Mouse (Mus musculus) spleen, adult 18-20 months (tissue): ENCODE measurements around the gene Commd1.
A peak's percentile ranks its signal among the peaks of the same experiment; 100 is the strongest.

Experiments
- DNase-seq, 2 experiments: peaks; one replicate each; pipeline ENCODE4 v3.0.0; 2022; ENCODE audit warnings: mixed read lengths in 2 of 2

Gene Commd1

DNA sequence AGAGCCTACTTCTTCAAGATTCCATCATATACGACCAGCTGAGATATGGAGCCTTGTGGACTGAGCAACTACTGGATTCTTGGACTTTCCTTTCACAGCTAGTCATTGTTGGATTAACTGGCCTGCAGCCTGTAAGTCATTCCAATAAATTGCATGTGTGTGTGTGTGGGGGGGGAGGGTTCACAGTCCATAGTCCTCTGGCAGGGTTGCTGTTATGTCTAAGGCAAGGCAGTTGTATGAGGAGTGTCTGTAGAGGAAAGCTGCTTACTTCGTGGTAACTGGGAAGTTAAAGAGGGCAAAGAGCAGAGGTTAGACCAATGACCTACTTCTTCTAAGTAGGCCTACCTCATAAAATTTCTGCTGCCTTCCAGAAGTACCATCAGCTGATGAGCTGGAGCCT lies 98.5 kb downstream of the Commd1 start:
- DNase-seq, result no peak

DNA sequence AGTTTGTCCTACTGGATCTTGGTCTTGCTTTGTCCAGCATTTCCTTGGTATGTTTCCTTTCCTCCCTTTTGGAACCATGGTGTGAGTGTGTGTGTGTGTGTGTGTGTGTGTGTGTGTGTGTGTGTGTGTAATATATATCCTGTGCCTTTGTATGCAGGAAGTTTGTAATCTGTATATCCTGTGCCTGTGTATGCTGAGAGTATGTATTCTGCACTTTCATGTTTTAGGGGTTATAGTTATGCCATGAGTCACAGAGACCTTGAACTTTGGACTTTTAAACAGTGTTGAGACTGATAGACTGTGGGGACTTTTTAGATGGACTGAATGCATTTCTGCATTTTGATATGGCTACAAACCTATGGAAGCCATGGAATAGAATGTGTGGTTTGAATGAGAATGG lies 99.3 kb downstream of the Commd1 start:
- DNase-seq, result no peak

DNA sequence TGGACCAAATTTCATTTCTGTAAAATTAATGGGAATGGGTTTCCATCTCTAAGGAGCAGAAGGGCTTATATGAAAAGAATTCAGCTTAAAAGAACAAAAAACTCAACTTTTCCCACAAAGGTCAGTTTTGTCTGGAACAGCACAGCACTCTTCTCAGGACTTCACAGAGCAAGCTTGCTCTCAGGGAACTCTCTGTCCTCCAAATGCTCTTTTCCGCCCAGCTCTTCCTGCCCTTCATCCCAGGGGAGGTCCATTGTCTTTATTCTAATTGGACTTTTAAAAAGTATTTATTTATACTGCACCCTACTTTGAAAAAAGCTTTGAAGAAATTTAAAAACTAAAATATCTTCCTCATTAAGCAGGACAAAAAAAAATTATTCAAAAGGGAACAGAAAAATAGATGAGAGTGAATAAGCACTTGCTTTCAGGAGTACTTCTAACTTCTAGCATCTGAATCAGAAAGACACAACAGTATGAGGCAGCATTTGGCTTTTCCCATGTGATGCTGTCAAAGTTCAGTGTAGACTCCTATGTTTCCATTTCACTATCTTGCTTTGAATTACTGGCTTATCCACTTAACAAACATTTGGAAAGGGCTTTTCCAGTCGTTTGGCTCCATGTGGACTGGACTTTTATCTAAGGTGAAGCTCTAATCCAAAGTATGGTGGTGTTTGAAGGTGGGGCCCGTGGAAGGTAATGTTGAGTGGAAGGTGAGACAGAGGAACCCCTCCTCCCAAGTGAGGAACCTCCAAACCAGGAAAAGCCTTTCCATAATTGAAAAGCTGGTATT lies 101.6 kb downstream of the Commd1 start:
- no peak for DNase-seq

DNA sequence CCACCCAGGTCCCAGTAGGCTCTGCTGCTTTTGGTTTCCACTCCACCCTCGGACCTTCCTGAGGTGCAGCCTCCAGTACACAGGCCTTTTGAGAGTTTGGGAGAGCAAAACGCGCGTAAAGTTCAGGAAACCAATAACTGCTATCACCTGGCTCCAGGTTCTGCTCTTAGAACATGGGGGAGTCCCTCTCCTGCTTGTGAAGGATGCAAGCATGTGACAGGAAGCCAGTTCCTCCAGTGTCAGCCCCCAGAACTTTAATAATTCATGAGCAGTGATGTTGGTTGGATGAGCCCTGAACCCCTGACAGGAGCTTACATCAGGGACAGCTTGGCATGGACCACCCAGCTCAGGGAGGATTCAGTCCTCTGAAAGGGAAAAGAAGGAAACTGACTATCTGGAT lies 102.5 kb downstream of the Commd1 start:
- DNase-seq, result no peak

DNA sequence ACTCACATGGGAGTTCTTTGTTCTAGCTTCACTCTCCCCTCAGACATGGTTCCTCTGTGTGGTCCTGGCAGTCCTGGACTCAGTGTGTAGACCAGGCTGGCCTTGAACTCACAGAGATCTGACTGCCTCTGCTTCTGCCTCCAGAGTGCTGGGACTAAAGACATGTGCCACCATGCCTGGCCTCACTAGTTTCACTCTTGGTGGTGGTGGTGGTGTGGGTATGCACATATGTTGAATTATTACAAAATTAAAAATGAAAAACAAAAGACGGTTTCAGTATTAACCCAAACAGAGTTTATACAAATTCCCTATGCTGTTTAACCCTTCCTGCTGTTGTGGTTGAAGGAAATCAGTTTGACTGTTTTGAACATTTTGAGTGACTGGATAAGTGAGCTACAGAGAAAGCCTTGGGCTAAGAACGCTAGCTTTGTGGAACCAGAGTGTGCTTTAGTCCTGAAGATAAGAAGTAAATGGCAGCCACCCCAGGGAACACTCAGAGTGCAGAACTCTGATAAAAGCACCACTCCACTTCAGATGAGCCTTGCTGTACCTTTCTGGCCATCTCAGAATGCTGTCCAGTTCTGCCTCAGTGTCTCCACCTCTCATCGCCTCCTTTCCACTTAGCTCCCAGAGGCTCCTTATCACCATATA lies 105.4 kb downstream of the Commd1 start:
- no peak for DNase-seq

DNA sequence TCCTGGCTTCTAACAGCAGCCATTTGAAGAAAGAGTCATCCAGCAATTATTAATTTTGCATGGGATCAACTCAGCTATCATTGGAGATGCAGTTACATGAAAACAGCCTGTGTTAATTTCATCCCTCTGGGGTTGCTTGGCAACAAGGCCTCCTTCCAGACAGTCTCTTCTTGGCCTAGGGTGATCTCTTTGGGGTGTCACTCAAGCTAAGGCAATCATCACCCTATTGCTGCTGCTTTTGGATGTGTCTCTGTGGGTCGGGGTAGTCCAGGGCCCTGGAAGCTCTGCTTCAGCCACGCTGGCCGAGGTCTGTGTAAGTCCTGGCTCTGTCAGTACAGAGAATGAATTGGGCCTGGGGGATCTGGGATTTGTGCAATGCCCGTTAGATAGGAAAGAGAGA lies 106.9 kb downstream of the Commd1 start:
- no peak for DNase-seq

DNA sequence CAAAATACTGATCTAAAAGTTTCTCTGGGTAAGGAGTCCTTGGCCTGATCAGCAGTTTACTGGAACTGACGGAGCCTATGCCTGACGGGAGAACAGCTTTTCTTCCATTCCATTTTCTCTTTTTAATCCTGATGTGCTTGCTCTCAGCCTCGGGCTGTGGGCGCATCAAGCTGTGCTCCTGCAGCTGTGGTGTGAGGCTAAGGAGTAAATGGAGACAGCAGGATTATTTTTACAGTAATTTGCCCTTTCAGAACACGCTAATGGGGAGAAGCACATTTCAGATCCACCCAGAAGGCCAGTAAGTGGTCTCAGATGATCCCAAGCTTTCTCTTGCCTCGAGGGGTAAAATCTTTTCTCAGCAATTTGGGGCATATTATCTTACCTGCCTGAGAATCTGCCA lies 107.4 kb downstream of the Commd1 start:
- no peak for DNase-seq

DNA sequence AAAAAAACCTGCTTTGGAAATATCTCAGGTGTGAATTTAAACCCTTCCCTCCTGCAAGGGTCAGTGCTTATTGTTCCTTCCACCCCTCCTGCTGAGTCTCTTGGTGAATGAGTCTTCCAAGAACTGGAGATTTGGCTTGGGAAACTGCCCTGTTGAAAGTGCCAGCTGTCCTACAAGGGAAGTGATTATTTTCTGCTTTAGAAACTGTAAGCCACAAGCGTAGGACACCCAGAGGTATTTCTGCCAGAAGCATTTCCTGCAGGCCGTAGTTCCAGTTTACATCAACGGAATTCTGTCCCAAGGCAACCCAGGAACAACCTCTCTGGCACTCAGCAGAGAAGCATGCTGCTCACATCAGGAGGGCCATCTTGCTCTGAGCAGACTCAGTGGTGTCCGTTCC lies 108.8 kb downstream of the Commd1 start:
- DNase-seq, result no peak

DNA sequence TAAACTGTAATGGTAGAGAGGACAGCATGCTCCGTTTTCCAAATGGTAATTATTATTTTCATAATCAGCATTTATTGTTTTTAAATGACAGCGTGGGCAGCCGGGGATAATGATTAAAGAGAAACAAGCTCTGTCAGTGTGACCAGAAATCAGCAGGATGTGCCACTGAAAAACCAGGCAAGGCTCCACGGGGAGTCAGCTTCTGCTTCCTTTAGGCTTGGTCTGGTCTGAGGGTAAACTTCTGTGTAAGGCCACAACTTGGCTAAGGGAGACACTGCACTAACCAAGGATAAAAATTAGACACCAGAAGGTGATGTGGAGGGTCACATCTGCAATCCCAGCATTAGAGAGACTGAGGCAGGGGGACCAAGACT lies 109.9 kb downstream of the Commd1 start:
- DNase-seq, result no peak

DNA sequence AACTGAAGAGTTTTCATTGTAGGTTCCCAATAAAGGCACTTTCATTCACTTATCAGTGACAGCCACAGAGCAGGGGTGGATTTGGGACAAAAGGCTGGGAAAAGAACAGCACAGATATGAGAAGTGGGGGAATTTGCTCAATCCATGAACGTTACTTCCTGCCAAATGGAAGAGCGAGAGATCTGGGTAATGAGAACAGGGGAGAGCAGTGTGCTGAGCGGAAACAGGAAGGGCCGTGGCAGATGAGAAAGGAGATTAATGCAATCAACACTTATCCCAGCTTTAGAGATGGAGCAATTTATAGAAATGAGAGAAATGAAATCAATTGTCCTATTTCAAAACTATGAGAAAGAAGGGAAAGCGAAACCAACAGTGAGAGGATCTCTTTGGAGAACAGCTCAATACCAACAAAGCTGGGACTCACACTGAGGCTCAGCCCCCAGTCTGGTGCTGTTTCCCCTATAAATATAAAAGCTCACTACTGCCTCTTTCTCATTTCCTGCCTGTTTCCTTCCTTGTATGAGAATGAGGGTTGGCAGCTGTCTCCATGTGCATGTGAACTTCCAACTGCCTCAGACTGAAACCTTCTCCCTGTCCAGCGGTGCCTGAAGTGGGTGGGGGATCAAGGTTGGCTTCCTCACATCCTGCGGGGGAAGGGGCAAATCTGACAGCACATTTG lies 110.4 kb downstream of the Commd1 start:
- DNase-seq, result peak in 1 of 2 experiments; percentile 26

DNA sequence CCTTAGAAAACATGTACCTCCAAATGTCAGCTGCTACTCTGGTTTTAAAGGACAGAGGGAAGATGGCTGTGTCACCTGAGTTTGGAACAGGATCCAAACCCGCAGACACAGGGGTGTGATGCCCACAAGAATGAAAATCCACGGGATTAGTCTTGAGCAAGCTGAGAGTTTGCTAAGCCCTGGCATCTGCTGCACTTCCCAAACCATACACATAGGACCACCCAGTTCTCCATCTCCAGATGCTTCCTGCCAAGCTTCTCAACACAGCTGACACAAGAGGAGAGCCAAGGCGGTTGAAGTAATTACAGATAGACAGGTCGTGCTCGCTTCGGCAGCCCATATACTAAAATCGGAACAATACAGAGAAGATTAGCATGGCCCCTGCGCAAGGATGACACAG lies 113.6 kb downstream of the Commd1 start:
- DNase-seq, result no peak

DNA sequence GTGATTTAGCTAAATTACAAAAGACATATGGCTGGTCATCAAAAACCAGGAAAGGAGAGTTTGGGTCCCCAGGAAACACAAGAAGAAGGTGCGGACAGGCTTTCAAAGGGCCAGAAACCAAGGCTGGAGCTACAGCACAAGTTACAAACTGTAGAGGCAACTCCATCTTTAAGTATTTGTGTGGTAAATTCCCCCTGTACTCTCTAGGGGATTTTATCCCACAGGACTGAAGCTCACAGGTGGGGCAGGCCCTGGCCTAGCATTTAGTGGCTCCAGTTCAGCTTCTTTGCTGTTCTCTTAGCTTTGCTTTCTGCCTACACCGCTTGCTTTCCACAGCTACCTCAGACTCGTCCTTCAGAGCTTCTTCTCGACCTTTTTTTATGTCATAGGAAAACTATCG lies 114.5 kb downstream of the Commd1 start:
- no peak for DNase-seq

DNA sequence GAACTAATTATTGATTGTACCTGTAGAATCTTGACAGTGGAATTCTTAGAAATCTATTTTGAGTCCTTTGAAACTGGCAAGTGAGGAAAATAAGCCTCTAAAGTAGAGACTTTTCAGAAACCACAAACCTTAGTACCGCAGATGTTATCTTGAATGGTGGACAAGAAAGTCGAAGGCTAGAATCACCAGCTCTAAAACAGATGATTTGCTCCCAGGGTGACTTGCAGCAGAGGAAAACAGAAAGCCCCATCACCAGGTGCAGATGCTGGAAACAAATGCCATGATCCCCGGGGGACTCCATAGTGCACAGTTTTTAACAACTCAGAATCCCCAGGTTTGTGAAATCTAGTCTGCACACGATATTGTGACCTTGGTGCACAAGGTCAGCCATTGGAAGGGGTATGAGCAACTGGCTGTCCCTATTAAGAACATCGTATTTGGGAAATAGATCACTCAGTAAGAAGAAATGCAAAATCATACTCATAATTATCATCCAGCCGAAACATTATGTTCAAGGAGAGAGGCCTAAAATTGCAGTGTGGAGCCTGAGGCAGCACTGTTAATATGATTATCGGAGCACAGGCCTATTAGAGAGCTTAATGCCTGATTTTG lies 116.4 kb downstream of the Commd1 start:
- DNase-seq, result no peak

DNA sequence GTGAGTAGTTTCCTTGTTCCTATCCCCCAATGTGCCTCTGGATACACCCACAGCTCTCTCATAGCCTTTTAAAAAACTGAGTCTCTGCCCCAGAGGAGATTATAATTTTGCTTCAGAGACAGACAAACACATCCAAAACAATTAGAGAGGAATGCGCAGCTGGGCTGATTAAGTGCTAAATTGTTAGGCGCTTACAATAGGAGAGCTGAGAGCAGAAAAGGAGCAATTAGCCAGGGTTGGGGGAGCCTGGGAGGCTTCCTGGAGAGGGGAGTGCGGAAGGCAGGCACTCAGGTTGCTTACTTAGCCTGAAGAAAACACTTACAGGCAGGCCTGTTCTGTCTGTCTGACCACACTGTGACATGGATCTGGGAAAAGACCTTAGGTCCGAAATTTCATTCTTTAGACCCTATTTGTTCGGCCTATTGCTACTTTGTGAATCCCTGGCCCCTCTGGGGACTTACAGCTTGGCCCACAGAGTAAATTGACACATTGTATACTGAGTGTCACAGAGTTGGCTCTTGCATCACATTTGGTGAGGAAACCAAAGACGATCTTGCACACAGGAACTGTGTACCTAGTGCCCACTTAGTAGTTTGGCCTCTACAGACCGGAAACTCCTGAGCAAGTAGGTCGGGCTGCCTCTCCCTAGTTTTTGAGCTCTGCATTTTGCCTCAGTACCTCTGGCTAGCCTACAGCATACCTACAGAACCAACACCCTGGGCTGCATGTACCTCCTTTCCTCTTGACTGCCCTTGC lies 117.7 kb downstream of the Commd1 start:
- no peak for DNase-seq

DNA sequence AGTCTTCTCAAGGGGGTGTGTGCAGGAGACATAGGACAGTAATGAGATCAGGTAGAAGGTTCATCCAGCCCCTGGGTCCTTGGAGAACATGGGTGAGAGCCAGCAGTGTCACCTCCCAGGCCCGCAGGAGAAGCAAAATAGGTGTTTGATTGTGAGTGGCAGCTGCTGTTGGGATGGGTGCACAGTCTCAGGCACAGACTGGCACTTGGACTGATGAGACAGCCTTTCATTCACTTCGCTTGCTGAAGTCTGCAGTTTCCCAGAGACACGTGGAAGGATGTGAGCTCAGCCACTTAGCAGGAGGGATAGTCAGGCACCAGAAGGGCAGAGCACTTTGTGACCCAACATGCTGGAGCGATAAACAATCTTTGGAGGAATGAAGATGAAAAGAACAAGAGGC lies 118.6 kb downstream of the Commd1 start:
- DNase-seq, result no peak

DNA sequence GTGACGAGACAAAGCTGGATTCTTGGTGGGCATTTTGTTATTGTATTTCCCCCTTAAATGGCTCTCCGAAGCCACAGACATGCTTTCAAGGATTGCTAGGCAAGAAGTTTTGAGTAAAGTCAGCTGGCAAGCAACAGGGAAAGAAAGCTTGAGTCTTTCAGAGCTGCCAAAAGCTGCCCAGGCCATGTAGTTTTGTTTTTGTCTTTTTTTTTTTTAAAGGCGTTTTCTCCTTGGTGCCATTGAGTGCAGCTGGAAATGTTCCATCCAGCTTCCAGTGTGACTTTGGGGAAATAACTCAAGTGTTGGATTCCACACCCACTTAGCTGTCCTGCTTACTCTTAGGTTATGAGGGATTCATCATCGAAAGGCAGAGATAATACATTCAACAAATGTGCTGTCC lies 120.9 kb downstream of the Commd1 start:
- no peak for DNase-seq

DNA sequence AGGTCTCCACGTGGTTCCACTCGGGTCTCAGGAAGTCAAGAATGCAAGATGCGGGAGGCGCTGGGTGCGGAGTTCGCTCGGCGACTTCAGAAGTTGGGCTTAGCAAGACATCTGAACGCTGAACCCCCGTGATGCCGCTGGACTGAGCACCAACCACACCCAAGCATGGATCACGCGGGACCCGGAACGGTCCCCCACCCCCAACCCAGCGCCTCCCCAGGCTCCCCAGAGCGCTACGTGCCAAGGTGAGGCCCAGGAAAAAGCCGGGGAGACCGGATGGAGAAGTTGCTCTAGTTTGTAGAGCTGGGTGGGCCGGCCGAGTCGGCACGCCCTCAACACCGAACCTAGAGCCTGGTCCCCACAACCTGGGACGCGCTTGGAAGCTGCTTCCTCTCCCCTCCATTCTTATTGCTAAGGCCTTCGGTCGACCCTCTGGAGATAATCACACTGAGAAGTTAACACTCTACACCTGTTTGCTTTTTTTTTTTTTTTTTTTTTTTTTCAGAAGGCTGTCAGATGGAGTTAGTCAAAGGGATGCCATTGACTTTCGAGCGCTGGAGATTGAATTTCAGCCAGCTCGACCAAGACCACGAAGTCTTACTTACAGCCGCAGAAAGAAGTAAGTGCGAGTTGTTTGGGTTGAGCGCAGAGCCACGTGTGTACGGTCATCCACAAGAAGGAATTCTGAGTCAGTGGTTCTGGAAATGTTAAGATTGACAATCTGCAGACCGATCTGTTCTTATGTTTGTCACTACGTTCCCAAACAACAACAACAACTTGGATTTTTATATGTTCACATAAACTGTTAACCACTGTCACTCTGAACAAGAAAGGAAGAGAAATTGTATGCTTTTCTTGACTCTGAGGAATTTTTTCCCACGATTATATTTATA lies 121.6 kb downstream of the Commd1 start, which contains the start of gene B3gnt2:
B3gnt2 (minus strand) TSS at position 627 of the 893 bp plus-strand sequence.
- DNase-seq, result peak; percentile 39 to 56

DNA sequence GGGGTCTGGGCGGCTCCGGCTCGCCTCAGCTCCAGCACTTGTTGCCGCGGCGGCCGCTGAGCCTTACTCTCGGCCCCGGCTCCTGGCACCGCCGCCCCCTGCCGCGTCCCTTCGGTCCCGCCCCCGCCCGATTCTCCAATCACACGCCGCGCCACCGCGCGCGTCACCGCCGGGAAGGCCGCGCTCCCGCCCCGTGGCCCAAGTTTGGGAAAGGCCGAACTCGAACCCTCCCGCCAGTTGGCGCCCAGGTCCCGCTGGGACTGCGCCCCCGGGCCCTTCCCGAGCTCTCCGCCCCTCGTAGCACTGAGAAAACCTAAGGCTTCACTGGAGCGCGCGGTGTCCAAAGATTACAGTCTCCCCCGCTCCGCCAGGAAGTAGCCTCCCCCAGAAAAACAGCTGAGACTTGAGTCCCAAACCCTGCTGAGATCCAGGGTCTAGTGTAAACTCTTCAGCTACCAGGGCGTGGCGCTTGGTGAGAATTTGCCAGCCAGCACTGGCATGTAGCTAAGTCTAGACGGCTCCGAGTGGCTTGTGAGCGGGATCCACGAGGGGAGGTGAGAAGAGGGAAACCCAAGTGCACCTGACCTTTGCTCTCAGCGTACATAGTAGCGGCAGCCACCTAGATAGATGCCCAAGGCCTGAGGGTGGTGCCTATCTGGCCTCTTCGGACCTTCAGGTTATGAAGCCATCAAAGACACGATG lies 122.4 kb downstream of the Commd1 start:
- DNase-seq, result peak; percentile 82 to 87

DNA sequence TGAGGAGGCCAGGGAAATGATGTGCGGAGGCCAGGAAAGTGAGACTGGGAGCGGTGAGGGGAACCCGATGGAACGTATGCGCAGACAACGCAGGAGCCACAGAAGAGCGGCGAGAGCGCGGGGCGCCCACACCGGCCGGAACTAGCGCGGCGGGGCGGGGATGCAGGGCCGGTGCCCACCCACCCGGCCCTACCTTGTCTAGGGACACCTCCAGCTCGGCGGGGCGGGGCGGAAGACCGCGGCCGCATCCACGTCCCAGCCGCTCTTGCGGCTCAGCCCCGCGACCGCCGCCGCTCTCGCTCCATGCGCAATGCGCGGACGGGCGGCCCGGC lies 122.9 kb downstream of the Commd1 start:
- no peak for DNase-seq

DNA sequence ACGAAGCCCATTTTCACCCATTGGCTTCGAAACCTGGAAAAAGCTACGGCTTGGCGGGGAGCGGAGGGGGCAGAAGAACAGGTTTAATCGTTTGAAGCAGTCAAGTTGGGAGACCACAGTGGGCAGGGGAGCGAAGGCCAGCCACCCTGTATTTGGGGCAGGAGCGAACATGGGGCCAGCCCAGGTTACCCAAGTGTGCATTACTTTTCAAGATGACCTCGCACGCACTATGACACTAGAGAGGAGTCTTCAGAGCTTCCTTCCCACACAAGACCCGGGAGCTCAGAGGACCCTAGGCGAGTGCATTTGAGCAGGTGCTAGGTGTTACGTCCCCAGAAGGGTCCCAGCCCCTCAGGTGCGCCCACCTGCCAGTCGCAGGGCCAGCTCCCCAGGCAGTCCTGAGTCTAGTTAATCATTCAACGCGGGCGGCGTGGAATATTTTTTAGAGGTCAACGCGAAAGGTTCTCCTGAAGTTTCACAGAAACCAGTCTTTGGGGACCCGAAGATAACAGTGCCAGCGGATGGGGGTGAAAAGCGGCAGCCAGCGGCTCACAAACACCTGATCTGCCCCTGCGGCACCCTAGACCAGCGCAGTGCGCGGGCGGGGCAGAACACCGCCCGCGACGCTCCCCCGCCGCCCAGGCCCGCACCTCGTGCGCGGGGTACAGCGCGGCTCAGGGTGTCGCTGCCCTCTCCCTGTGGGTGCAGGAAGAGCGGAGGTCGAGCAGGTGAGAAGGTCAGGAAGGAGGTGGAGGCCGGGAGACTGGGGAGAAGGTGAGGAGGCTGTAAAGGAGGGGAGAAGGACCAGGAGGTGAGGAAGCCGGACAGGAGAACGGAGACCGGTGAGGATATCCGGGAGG lies 123.5 kb downstream of the Commd1 start:
- DNase-seq, result peak; percentile 19 to 48
